Mouse (Mus musculus) T-helper 2 cell (primary cell): ENCODE data around the gene Tbce.

Experiments
- in situ Hi-C: fragments of 300-600 bp; cut with MboI, MseI; formaldehyde crosslinking; loops from one replicate; pipeline ENCODE4 v1.15.1; 2025; ENCODE audit warnings: high pct_unique_total_duplicates

The Tbce gene

DNA sequence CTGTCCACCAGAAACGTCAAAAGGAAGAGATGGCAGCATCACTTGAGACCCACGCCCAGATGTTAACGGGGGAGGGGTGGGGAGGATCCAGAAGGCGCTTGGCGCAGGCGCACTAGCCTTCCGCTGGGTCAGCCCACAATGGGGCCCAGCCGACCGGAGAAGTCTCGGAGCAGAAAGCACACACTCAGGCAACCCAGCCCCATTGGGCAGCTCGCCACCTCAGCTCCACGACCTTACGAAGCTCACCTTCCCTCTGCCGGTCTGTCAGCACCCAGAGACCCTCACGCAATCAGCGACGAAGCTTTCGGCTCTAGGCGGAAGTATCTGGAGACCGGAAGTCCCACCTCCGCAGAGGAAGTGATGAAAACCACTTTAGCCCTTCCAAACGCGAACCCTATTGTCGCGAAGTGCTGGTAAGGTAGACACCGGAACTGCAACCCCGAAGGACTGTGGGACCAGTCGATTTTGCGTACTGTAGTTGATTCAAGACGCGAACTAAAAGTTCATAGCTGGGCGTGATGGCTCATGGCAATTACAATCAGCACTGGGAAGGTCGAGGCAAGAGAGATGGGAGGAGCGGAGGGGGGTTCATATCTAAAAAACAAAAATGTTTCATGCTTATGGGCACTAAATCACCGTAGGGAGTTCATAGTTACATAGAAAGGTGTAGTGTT lies at the start of gene Tbce:
TSS of gene Tbce (minus strand) at position 347 of the 674 bp plus-strand sequence.
- in situ Hi-C loops, result loop anchor here (5.0 kb wide), 1 partner anchor 87 kb away; the partner anchor contains the start of gene B3galnt2

DNA sequence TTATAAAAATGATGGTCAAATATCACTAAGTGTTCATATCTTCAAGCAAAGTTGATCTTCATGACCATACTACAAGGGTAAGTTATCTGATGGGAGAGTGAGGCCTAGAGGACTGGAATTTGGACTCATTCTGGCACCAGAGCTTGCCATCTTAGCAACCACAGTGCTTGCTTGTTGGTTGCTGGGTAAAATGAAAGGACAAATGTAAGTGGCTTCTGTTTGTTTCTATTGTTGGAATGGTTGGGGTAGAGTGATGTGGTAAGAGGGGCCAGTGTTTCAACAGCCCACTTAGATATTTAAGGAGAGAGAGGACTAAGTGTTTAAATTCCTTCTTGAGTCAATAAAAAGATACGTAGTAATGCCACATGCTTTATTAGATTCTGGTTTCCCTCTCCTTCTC lies 49.2 kb upstream of the Tbce start:
- in situ Hi-C loops, result no loop called here

DNA sequence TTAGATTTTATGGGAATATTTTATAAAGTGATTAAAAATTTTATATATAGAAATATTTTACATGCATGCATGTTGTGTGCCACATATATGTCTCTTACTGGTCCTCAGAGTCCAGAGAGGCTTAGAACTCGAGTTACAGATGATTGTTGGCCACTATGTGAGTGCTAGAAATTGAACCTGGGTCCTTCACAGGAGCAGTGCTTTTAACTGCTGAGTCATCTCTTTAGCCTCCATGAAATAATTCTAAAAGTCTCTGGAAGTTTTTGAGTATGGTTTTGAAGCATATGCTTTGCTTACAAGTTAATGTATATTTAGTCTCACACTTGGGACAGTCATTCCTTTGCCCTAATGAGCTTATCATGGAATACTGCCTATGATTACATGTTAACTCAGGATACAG lies 35.9 kb upstream of the Tbce start:
- in situ Hi-C loops, result no loop called here

DNA sequence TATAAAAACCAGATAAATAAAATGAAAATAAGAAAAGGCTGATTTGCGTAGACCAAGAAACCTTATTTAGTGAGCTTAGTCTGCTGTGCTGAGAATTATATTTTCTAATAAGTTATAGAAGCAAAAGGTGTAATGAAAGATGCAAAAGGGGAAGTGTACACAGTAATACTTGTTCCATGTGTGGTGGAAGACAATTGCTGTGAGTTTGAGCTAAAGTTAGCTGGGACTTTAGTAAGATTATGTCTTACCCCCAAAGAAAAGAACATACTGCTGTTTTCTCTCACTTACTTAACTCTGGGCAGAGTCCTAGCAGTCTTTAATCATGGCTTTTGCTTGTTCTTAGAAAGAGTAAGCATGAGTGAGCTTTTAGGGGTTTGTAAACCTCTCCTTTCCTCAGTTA lies 34.9 kb upstream of the Tbce start:
- in situ Hi-C loops, result loop anchor here (25.0 kb wide), 1 partner anchor 538 kb away; the partner anchor contains the start of genes Mrpl32 and Psma2

DNA sequence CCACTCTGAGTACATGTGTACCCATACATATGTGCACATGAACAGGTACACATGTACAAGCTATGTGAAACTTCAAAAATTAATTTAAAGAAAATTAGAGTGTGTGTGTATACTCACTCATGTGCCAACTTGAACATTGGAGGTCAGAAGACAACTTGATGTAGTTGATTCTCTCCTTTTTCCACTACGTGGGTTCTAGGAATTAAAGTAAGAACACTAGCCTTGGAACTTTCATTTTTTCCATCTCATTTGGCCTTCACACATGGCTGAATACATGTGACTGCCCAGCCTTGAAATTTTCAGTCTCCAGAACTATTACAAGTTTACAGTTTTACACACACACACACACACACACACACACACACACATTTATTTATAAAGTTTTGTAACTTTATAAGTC lies 29.9 kb upstream of the Tbce start:
- in situ Hi-C loops, result loop anchor here (25.0 kb wide), 1 partner anchor 543 kb away; the partner anchor contains the start of genes Mrpl32 and Psma2

DNA sequence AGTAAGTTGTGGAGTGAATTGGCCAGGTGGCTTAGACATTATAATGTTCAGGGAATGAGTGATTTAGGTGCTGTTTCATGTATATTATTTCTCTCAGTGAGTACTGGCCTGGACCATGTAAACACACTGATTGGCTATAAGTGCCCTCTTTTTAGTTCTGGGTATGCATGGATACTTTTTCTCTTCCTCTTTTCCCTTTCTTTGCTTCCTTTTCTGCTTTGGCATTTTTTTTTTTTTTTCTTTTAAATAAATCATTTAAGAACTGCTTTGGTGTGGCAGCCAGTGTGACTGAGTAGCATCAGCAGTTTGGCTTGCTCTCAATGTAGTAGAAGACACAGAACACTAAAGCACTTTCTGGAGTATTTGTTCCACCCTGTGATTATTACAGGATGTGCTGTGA lies 28.6 kb upstream of the Tbce start:
- in situ Hi-C loops, result loop anchor here (25.0 kb wide), 1 partner anchor 544 kb away; the partner anchor contains the start of genes Mrpl32 and Psma2

DNA sequence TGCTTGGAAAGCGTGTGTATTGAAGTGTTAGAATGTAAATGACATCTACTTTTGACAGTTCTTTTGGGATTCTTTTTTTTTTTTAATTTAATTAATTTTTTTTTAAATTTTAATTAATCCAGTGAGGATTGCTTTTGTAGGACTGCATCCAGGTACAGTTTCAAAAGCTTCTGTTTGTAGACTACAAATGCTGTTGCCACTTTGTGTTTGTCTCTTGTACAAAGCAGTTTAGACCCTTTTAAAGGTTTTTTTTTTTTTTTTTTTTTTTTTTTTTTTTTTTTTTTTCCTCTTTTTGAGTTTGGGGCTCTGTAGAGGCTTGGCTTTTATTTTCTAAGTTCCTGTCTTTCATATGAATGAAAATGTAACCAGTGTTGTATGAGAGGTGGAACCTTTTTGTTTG lies 26.3 kb upstream of the Tbce start:
- in situ Hi-C loops, result loop anchor here (25.0 kb wide), 1 partner anchor 547 kb away; the partner anchor contains the start of genes Mrpl32 and Psma2

DNA sequence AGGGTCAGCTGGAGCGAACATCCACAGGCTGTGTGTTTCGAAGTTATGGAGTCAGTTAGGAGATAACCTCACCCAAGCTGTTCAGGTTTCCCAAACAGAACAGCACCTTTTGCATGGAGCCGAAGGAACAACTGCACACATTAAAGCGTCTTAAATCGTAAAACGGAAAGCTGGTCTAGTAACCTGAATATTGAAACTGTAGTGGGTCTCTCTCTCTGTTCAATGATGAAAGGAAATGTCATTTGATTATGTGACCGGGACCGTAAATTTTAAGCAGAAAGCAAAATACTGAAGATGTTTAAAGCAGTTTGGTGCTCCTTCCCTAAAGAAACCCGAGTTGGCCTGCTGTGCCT lies 25.6 kb upstream of the Tbce start:
- in situ Hi-C loops, result loop anchor here (25.0 kb wide), 1 partner anchor 547 kb away; the partner anchor contains the start of genes Mrpl32 and Psma2

DNA sequence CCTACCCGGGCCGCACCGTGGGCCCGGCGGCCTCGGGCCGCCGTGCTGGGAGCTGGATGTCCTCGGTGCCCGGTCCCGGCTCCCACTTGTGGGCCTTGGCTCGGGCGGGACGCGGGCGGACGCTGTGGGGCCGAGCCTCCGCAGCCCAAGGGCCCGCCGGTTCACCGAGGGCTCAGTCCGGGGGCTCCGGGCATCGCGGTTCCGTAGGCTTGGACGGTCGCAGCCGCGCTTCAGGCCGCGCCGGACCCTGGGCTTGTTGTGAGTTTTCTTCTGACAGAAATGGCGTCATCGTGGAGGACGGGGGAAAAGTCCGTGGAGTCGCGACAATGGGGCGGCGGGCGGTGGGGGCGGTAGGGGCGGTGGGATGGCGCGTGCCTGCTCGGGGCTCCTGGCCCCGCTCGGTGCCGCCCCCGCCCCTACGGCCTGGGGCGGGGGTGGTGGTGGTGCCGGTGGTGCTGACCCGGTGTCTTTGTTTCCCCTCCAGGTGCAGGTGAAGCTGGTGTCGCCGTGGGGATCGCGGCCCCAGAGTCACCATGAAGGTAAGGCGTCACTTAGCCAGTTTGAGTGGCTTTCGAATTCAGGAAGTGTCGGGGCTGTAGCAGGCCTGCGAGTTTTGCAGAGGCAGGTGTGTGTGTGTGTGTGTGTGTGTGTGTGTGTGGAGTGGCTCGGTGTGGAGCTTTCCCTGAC lies 25.0 kb upstream of the Tbce start:
- in situ Hi-C loops, result loop anchor here (25.0 kb wide), 1 partner anchor 548 kb away; the partner anchor contains the start of genes Mrpl32 and Psma2

DNA sequence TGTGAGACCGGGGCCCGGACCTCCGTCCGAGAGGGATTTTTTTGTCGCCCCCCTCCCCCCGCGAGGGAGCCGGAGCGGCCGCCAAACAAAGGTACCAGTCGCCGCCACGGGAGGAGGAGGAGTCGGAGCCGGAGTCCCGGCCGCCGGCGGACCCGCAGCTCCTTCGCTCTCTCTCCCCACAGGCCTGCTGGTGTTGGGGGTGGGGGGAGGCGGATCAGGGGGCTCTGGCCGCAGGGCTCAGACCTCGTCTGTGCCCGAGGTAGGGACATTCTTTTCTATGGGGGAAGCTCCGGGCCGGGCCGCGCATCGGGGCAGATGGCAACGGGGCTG lies 24.5 kb upstream of the Tbce start:
- in situ Hi-C loops, result loop anchor here (25.0 kb wide), 1 partner anchor 548 kb away; the partner anchor contains the start of genes Mrpl32 and Psma2

DNA sequence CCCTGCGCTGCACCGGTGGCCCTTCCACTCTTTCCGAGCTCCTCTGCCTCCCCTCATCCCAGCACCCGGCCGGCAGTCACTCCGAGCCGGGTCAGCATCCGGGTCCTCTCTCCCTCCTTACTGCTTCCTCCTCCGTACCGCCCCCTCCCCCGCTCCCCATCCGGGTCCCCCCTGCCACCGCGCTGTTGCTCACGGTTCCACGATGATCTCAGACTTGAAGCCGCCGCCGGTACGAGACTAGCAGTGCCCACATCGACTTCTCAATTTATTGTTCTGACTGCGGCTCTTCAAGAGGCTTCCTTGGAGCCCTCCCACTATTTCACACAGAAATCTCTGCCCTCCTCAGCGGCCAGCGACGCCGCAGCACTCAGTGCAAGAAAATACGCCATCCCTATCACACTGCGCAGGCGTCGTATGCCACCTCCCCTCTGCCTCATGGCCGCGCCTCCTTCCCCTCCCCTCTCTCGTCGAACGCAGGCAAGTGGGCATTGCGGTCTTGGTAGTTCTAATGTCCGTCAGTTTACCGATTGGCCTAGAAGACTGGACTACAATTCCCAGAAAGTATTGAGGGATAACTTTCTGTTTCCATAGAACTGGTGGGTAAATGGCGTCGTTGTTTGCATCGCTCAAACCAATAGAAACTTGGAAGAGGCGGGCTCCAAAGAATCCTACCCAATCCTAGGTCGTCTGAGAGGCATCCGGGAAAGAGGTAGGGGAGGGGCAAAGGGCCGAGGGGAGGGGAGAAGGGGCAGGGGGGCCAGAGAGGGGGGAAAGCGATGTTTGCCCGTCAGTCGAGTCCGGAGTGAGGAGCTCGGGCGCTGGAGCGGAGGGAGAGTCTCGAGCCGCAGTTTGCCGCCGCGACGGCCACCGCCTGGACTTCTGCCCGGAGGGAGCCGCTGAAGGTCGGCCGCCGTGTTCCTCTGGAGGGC lies 23.8 kb upstream of the Tbce start, which contains the start of the genes Arid4b and Ggps1:
TSS of gene Arid4b (plus strand) at position 220 of the 929 bp plus-strand sequence.
TSS of gene Ggps1 (minus strand) at position 476 of the 929 bp plus-strand sequence.
- in situ Hi-C loops, result loop anchor here (25.0 kb wide), 1 partner anchor 549 kb away; the partner anchor contains the start of genes Mrpl32 and Psma2

DNA sequence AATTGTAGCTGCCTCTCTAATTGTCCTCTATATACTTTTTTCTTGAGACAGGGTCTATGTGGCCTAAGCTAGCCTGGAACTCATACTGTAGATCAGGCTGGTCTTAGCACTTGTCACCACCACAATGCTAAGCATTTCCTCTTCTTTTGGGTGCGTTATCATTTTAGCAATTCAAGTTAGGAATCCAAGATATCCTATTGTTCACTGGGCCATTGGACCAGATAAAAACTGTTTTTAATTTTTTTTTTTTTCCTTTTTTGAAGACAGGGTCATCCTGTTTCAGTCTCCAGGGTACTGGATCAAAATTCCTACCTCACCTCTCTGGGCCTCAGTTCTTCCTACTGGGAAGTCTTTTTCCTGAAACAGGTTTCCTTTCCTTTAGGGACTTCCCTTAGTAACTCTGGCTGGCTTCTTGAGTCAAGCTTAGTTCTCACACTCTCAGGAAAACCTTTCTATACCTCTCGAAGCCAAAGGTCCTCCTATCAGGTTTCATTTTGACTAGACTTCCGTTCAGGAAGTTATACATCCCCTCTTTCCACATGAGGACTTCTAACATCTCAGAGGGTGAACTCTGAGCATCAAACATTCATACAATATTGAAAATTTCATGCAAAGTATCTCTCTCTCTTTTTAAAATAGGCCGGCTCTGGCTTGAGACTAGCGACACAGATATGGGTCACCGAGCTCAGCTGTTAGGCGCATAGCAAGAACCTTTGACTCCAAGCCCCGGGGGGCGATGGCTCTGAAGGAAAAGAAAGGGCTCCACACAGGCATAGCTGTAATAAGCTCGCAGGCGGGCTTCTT lies 23.0 kb upstream of the Tbce start:
- in situ Hi-C loops, result loop anchor here (25.0 kb wide), 1 partner anchor 550 kb away; the partner anchor contains the start of genes Mrpl32 and Psma2

DNA sequence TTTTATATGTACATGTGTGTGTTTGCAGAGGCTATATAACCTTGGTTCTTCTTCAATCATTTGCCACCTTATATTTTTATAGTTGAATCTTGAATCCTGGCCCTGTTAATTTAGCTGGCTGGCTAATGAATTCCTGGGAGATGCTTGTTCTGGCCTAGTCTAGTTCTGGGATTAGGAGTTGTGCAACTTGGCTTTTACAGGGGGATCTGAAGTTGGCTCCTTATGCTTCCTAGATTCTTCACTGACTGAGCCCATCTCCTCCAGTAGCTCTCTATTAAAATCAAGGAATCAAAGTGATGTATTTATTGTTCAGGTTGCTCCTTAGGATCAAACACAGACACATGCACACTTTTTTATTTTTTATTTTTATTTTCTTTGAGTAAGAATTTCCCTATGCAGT lies 20.1 kb upstream of the Tbce start:
- in situ Hi-C loops, result loop anchor here (25.0 kb wide), 1 partner anchor 553 kb away; the partner anchor contains the start of genes Mrpl32 and Psma2

DNA sequence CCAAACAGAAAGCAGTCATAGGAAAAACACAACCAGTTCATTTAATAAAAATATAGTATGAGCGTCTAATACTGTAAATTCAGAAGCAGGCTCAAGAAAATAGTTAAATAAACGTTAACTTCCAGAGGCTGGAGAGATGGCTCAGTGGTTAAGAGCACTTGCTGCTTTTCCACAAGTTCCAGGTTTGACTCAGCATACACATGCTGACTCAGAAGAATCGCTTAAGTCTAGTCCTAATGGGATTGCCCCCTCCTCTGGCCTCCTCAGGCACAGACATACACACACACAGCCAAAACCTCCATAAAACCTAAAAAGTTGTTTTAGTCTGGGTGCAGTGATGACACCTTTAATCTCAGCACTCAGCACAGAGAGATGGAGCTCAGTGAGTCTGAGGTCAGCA lies 17.4 kb upstream of the Tbce start:
- in situ Hi-C loops, result loop anchor here (25.0 kb wide), 1 partner anchor 556 kb away; the partner anchor contains the start of genes Mrpl32 and Psma2

DNA sequence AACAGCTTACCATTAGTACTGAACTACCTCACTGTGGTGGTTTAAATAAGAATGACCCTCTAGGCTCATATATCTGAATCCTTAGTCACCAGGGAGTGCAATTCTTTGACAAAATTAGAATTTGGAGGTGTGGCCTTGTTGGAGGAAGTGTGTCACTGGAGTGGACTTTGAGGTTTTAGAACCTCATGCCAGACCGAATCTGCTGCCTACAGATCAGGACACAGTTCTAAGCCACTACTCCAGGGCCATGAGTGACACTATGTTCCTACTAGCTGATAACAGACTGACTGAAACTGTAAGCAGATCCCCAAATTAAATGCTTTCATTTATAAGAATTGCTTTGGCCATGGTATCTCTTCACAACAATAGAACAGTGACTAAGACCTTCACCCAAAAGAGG lies 10.4 kb upstream of the Tbce start:
- in situ Hi-C loops, result loop anchor here (25.0 kb wide), 1 partner anchor 562 kb away; the partner anchor contains the start of genes Mrpl32 and Psma2

DNA sequence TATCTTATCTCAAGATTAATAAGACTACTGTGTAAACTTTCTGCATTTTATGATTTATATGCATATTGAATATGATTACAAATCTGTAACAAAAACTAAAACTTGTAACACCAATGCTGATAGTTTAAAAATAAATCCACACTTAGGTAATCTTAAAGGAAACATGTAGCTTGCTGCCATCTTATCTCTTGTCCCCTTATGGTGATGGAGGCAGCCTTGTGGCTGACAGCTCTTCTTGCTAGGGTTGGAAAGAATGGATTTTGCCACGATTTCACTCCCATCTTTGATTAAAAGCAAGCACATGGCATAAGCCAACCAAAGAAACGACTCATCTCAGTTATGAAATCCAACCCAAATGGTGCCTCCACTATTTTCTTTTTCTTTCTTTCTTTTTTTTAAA lies 5.1 kb upstream of the Tbce start:
- in situ Hi-C loops, result no loop called here

DNA sequence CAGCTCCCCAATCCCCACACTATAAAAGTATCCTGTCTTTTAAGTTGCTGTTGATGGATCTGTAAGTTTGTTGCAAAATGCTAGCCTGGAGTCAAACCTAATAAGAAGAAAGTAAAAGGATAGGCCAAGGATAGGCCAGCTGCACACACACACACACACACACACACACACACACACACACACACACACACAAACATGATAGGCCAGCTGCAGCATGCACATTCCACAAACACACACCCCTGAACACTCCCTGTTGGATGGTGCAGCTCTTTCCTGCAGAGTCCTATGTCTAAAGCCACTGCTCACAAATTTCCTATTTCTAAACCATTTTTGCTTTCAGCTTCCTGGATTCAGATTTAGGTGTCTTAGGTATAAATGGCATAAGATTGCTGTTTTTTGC lies 4.4 kb upstream of the Tbce start:
- in situ Hi-C loops, result no loop called here

DNA sequence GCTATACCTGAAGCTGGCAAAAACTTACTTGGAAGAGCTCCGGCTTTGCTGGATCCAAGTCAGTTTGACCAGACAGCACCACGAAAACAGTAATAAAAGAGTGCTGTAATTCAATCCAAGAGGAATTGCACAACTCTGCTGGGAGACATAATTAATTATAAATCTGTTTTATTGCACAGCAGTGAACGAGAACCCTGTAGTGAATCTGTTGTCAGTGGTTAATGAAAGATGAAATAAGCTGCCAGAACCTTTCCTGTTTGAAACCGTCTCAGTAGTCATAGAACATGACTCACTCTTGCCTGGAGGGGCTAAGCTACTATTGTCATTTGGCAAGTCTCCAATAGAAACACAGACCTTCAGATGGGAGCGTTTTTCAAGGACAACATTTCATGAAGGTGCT lies 748 bp upstream of the Tbce start:
- in situ Hi-C loops, result no loop called here

DNA sequence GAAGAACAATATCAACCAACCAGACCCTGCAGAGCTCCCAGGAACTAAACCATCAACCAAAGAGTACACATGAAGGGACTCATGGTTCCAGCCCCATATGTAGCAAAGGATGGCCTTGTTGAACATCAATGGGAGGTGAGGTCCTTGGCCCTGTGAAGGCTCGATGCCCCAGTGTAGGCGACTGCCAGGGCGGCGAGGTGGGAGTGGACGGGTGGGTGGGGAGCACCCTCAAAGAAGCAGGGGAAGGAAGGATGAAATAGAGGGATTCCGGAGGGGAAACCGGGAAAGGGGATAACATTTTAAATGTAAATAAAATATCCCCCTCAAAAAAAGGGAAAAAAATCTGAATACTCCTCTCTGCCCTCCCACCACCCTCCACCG lies 537 bp downstream of the Tbce start:
- in situ Hi-C loops, result loop anchor here (5.0 kb wide), 1 partner anchor 87 kb away; the partner anchor contains the start of gene B3galnt2
